Mouse (Mus musculus): ENCODE measurements around the gene Col24a1. TPM values are rescaled to one million over a fixed set of nuclear protein-coding genes. Genes with fewer than 3 reads are reported as not detected.

Col24a1 gene
- total RNA-seq, 2 experiments from 2014 or later, result 0.89 to 2.2 TPM

DNA sequence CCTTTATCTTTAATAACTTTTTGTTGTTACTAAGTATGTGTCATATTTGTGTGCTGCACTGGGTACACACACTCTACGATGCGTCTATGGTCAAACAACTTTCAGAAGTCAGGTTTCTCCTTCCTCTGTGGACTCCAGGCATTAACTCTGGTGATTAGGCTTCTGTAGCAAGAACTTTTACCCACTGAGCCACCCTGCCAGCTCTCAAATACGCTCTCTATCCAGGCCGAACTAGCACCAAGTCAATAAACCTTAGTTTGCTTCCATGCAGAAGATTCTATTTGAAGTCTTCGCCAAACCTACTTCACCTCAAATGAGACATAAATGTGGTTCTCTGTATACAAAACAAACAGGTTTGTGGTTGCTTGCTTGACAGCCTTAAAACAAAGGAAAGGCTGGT, 267.4 kb downstream of the Col24a1 start:
- no peak for DNase-seq (ENCODE audit: low spot score)

DNA sequence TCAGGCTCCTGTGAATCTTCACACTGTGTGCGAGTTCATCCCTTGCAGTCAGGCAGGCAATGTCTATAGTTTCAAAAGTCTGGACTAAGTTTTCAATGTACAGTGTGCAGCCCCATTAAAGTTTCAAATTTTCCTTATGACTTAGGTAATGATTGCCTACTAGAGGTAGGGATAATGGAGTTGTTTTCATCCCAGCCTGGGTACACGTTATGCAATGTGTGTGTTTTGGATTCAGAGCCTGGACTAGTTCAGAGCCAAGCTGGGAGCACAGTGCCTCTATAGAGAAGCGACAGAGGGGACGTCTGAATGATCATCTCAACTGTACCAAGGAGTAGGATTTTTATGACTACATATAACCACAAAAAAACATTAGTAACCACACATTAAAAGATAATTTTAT, 267.8 kb downstream of the Col24a1 start:
- no peak for DNase-seq (ENCODE audit: low spot score)

- DNase-seq (ENCODE audit: low spot score), result no peak
Observed at GRCm38 (mm10) chr3:145574468-145574867, 282.2 kb downstream of the Col24a1 start.

DNA sequence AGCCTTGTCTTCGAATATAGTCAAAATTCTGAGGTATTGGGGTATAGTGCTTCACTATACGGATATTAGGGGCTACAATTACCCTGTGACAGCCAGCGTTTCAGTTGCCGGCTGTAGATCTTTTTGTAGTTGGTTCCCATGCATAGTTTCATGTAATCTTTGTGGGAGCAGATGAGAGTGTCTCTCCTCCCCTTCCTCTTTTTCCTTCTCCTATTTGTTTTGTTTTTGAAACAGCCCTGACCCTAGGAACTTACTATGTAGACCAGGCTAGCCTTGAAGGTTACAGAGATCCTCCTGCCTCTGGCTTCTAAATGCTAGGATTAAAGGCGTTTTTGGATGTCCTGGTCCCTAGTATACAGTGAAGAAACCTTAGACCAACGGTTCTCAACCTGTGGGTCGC, 283.1 kb downstream of the Col24a1 start:
- DNase-seq (ENCODE audit: low spot score), result no peak

- peak; percentile 92 for DNase-seq (ENCODE audit: low spot score)
Observed at GRCm38 (mm10) chr3:145575743-145576481, 283.6 kb downstream of the Col24a1 start, which contains the start of gene Znhit6. TSS of gene Znhit6 (plus strand) at chr3:145576205.

DNA sequence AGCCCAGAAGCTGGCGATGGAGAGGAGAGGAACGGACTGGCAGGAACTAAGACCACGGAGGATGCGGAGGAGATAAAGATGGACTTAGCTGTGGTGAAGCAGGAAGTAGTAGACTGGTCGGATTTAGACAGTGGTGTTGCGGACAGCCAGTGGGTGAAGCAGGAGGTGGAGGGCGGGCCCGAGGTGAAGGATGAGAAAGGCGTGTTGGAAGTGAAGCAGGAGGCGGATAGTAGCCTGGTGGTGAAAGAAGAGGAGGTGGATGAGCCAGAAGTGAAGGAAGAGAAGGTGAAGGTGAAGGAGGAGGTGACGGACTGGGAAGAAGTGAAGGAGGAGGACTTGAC, 284.2 kb downstream of the Col24a1 start:
- DNase-seq (ENCODE audit: low spot score), result no peak

DNA sequence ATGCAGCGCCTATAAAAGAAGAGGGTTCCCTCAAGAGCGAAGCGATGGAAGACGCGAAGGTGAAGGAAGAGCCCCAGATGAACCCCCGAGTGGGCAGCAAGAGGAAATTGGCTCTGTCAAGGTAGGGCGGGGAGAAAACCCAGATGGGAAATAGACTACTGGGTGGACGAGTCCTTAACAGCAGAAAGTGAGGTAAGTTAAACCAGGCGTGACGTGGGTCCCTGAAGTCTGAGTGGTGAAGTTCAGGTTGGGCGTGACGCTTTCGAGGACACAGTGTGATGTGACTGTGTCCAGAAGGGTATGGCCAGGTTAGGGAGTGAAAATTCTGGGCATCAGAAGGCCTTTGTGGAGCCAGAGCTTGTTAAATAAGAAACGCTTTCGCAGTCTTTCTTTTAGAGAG, 284.6 kb downstream of the Col24a1 start:
- DNase-seq (ENCODE audit: low spot score), result no peak

- DNase-seq (ENCODE audit: low spot score), result no peak
Observed at GRCm38 (mm10) chr3:145583043-145583442, 290.8 kb downstream of the Col24a1 start.

DNA sequence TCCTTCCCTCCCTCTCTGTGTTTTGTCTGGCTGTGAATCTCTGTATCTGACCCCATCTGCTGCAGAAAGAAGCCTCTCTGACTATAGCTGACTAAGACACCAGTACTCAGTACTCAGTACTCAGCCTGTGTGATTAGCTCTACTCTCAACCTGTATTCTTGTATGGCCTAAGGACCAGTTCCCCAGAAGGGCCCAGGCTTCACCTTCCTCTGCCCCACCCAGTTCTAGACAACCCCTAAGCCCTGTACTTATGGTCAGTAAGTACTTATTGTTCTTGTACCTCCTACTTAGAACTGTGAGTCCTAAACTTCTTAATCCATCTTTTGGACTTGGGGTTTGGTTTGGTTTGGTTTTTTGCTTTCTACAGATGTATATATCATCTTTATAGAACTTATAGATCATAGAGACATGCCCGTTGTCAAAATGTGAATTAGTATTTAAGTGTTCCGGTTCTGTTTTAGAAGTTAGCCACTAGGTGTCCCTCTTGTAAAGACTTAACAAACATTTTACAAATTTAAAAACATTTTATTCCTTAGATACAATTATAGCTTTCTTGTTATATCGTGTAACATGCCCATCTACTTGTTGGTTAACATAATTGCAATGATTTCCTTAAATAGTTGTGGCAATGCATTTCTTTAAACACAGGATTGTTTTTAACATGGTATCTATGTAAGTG, 291.4 kb downstream of the Col24a1 start:
- DNase-seq (ENCODE audit: low spot score), result no peak

- no peak for DNase-seq (ENCODE audit: low spot score)
Observed at GRCm38 (mm10) chr3:145590562-145590961, 298.3 kb downstream of the Col24a1 start.

DNA sequence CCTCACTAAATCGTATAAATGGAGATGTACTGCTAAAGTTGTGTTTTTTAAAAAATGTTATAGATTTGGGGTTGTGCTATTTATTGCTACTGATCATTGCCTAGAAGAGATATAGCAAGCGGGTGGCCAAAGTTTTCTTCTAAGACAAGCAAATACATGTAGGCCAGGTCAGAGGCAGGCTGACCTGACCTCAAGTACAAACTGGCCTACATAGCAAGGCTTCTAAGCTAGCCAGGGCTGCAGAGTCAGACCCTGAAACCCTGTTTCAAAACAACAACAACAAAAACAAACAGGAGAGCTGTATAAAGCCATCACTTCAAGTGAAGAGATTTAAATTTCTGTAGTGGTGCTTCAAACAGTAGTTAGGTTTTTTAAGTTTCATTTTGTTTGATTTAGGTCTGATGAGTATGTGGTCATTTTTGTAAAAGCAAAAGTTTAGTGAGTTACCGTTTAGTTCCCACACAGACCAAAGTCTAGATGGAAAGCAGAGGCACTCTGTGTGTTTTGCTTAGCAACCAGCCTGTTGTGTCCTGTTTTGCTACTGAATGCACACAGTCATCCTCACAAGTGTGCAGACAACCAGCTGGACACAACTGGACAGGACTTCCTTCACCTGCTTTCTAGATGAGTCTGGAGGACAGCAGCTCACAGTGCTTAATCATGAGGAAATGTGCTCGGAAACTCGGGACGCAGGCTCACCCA, 299.7 kb downstream of the Col24a1 start:
- DNase-seq (ENCODE audit: low spot score), result no peak

DNA sequence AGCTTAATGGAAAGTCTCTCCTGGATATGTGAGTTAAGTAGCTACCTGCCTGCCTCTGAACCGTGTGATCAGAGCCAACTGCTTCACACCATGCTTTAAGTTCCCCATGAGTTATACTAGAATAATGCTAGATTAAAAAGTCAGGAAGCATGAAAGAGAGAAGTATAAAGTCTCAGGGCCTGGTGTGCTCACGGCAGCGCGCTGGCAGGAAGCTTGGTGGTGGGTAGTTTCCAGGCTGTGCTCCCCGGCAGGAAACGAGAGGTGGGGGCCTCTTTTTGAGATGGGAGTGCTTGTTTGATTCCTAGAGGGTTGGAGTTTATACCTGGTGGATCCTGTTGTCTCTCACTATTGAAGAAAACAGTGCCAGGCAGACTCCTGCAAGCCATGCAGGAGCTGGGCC, 303.1 kb downstream of the Col24a1 start:
- no peak for DNase-seq (ENCODE audit: low spot score)

- DNase-seq (ENCODE audit: low spot score), result no peak
Observed at GRCm38 (mm10) chr3:145599059-145599458, 306.8 kb downstream of the Col24a1 start.

- no peak for DNase-seq (ENCODE audit: low spot score)
Observed at GRCm38 (mm10) chr3:145600801-145601200, 308.5 kb downstream of the Col24a1 start.

DNA sequence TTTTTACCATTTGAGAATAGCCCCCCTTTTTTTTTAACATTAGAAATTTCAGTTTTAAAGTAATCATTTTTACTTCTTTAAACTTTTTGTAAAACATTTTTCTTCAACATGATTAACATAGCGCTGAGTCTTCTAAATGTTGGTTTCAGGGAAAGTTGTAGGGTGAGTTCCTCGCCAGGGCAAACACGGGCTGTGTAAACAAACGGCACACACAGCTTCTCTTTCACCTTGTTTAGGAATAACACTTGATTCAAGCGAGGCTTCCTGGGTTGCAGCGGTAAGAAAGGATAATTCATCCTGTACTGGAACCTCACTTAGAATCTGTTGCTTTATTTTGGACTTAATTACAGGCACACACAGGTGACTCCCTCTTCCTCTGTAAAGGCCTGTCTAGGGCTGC, 309.1 kb downstream of the Col24a1 start:
- DNase-seq (ENCODE audit: low spot score), result no peak

Other genes starting within 250 kb of the Col24a1 start
- gene Clca2, start 193.0 kb upstream of the Col24a1 start, total RNA-seq (2021), result under 1 TPM in 1 of 2 experiments, not detected in 1; 0.09 TPM
- gene Odf2l, start 173.9 kb upstream of the Col24a1 start, total RNA-seq (2021), result 1 to 10 TPM; 8.4 to 9.5 TPM

Data from gastrocnemius, adult 18-20 months (tissue).